Mouse (Mus musculus): ENCODE data around the gene Unc5c. TPM values are rescaled to one million over a fixed set of nuclear protein-coding genes. Genes with fewer than 3 reads are reported as not detected.

Gene Unc5c
- polyA plus RNA-seq, 1 experiment from 2014 or later: not detected

- ATAC-seq: no peak
- TF ChIP-seq CTCF (IDR thresholded peaks at IDR 0.05; ENCODE audit: low read depth) (no peak), EP300 (IDR thresholded peaks at IDR 0.05; ENCODE audit: low read depth) (no peak)
- Histone ChIP-seq H3K27me3 (ENCODE audit: insufficient read depth, low read length) (no peaks in the 10 kb centered on the region), H3K4me2 (ENCODE audit: low read depth, low read length) (no peak overlapping the region), H3K4me3 (ENCODE audit: low read depth, low read length) (no peak overlapping the region), H3K9me3 (ENCODE audit: low read length) (no peaks in the 10 kb centered on the region), H3K4me1 (ENCODE audit: insufficient read depth) (no peaks in the 10 kb centered on the region), H3K27ac (ENCODE audit: low read depth) (no peak overlapping the region), H3K36me3 (replicated peaks; ENCODE audit: insufficient read depth, low read length) (no peaks in the 10 kb centered on the region), H3K9ac (replicated peaks) (no peak overlapping the region)
- 68% methylated on average over 4 of the region's 4 CpGs for WGBS (ENCODE audit: insufficient replicate concordance)
- no peak for DNase-seq
Measured at GRCm38 (mm10) chr3:141498348-141499056, 33.5 kb downstream of the Unc5c start.

- Histone ChIP-seq H3K27ac (ENCODE audit: low read depth) (no peak overlapping the region), H3K4me1 (ENCODE audit: insufficient read depth) (no peaks in the 10 kb centered on the region), H3K27me3 (ENCODE audit: insufficient read depth, low read length) (no peaks in the 10 kb centered on the region), H3K4me3 (ENCODE audit: low read depth, low read length) (no peak overlapping the region), H3K9ac (replicated peaks) (no peak overlapping the region), H3K36me3 (replicated peaks; ENCODE audit: insufficient read depth, low read length) (no peaks in the 10 kb centered on the region), H3K9me3 (ENCODE audit: low read length) (no peaks in the 10 kb centered on the region), H3K4me2 (ENCODE audit: low read depth, low read length) (no peak overlapping the region)
- no peak for TF ChIP-seq EP300 (IDR thresholded peaks at IDR 0.05; ENCODE audit: low read depth)
- 58% methylated on average over 4 of the region's 4 CpGs for WGBS (ENCODE audit: insufficient replicate concordance)
- no peak for DNase-seq
- ATAC-seq: no peak
Measured at GRCm38 (mm10) chr3:141501845-141502505, 37.0 kb downstream of the Unc5c start.

GRCm38 (mm10) chr3:141503331-141503730 lies 38.3 kb downstream of the Unc5c start:
- WGBS (ENCODE audit: insufficient replicate concordance): 61% methylated on average over 3 of the region's 3 CpGs
- H3K27me3 ChIP-seq (ENCODE audit: insufficient read depth, low read length): no peaks in the 10 kb centered on the region
- no peak for ATAC-seq
- H3K27ac ChIP-seq (ENCODE audit: low read depth): no peak overlapping the region
- H3K36me3 ChIP-seq (replicated peaks; ENCODE audit: insufficient read depth, low read length): no peaks in the 10 kb centered on the region
- no peaks in the 10 kb centered on the region for H3K9me3 ChIP-seq (ENCODE audit: low read length)
- H3K4me3 ChIP-seq (ENCODE audit: low read depth, low read length): no peak overlapping the region
- TF ChIP-seq EP300 (IDR thresholded peaks at IDR 0.05; ENCODE audit: low read depth) (no peak), CTCF (IDR thresholded peaks at IDR 0.05; ENCODE audit: low read depth) (no peak)
- no peak for DNase-seq
- H3K4me1 ChIP-seq (ENCODE audit: insufficient read depth): no peaks in the 10 kb centered on the region
- no peak overlapping the region for H3K4me2 ChIP-seq (ENCODE audit: low read depth, low read length)
- no peak overlapping the region for H3K9ac ChIP-seq (replicated peaks)

- H3K9me3 ChIP-seq (ENCODE audit: low read length): no peaks in the 10 kb centered on the region
- DNase-seq (no peak), ATAC-seq (no peak)
- no peak for TF ChIP-seq EP300 (IDR thresholded peaks at IDR 0.05; ENCODE audit: low read depth)
- TF ChIP-seq CTCF (IDR thresholded peaks at IDR 0.05; ENCODE audit: low read depth): no peak
- no peak overlapping the region for H3K9ac ChIP-seq (replicated peaks)
- WGBS (ENCODE audit: insufficient replicate concordance): 68% methylated on average over 1 of the region's 1 CpGs
- no peak overlapping the region for H3K27ac ChIP-seq (ENCODE audit: low read depth)
- no peaks in the 10 kb centered on the region for H3K4me1 ChIP-seq (ENCODE audit: insufficient read depth)
- H3K27me3 ChIP-seq (ENCODE audit: insufficient read depth, low read length): no peaks in the 10 kb centered on the region
- no peak overlapping the region for H3K4me2 ChIP-seq (ENCODE audit: low read depth, low read length)
- H3K4me3 ChIP-seq (ENCODE audit: low read depth, low read length): no peak overlapping the region
- no peaks in the 10 kb centered on the region for H3K36me3 ChIP-seq (replicated peaks; ENCODE audit: insufficient read depth, low read length)
Measured at GRCm38 (mm10) chr3:141509772-141510171, 44.8 kb downstream of the Unc5c start.

- Histone ChIP-seq H3K9me3 (ENCODE audit: low read length) (no peaks in the 10 kb centered on the region), H3K27me3 (ENCODE audit: insufficient read depth, low read length) (no peaks in the 10 kb centered on the region), H3K4me2 (ENCODE audit: low read depth, low read length) (no peak overlapping the region), H3K36me3 (replicated peaks; ENCODE audit: insufficient read depth, low read length) (no peaks in the 10 kb centered on the region), H3K27ac (ENCODE audit: low read depth) (no peak overlapping the region), H3K4me3 (ENCODE audit: low read depth, low read length) (no peak overlapping the region), H3K4me1 (ENCODE audit: insufficient read depth) (no peaks in the 10 kb centered on the region), H3K9ac (replicated peaks) (no peak overlapping the region)
- TF ChIP-seq EP300 (IDR thresholded peaks at IDR 0.05; ENCODE audit: low read depth): no peak
- no peak for TF ChIP-seq CTCF (IDR thresholded peaks at IDR 0.05; ENCODE audit: low read depth)
- no peak for ATAC-seq
- no peak for DNase-seq
- 49% methylated on average over 5 of the region's 5 CpGs for WGBS (ENCODE audit: insufficient replicate concordance)
Measured at GRCm38 (mm10) chr3:141511253-141512038, 46.4 kb downstream of the Unc5c start.

GRCm38 (mm10) chr3:141528751-141529150 lies 63.7 kb downstream of the Unc5c start:
- H3K9me3 ChIP-seq (ENCODE audit: low read length): no peaks in the 10 kb centered on the region
- no peak for TF ChIP-seq EP300 (IDR thresholded peaks at IDR 0.05; ENCODE audit: low read depth)
- TF ChIP-seq CTCF (IDR thresholded peaks at IDR 0.05; ENCODE audit: low read depth): no peak

More at GRCm38 (mm10) chr3:141528751-141529150, 63.7 kb downstream of the Unc5c start:
- Histone ChIP-seq H3K27ac (ENCODE audit: low read depth) (no peak overlapping the region), H3K27me3 (ENCODE audit: insufficient read depth, low read length) (no peaks in the 10 kb centered on the region), H3K36me3 (replicated peaks; ENCODE audit: insufficient read depth, low read length) (no peaks in the 10 kb centered on the region), H3K4me1 (ENCODE audit: insufficient read depth) (no peaks in the 10 kb centered on the region), H3K4me3 (ENCODE audit: low read depth, low read length) (no peak overlapping the region), H3K9ac (replicated peaks) (no peak overlapping the region), H3K4me2 (ENCODE audit: low read depth, low read length) (no peak overlapping the region)
- ATAC-seq: no peak
- no peak for DNase-seq
